Mouse (Mus musculus): ENCODE data around the gene Rbfox2. TPM values are rescaled to one million over a fixed set of nuclear protein-coding genes. Genes with fewer than 3 reads are reported as not detected.
A peak's percentile ranks its signal among the peaks of the same experiment; 100 is the strongest.

Gene Rbfox2
- total RNA-seq, 2 experiments from 2014 or later = 48.2 to 78.6 TPM

DNA sequence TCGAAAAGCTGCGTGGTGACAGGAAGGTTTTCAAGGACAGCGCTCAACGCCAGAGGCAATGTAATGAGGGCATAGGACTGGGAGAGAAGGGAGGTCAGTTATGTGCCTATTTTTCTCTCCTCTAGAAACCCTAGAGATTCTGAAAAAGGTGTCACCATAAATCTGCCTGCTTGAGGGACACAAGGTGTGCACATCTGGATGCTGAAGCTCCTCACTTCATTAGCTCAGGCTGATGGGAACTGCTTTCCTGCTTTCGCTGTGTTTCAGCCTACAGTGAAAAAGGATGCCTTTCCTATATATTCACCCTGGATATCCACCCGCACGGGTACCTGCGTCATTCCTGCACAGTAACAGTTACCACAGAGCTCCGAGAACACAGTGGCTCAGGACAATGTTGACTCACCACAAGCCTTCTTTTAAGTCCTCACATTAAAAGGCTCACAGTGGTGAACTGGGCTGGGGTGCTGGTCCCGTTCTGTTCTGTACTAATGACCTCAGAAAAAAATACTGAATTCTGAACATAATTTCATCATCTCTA, 152.5 kb downstream of the Rbfox2 start:
- intact Hi-C loops (cut with DNase I) = loop anchor here (5.0 kb wide), 3 partner anchors 42 to 203 kb away; no protein-coding TSS in a partner anchor
- H3K27ac ChIP-seq = peak overlapping the region; percentile 88
- H3K4me3 ChIP-seq = peak overlapping the region; percentile 72
- TF ChIP-seq CTCF (IDR thresholded peaks at IDR 0.05) = no peak
- no peak for DNase-seq

DNA sequence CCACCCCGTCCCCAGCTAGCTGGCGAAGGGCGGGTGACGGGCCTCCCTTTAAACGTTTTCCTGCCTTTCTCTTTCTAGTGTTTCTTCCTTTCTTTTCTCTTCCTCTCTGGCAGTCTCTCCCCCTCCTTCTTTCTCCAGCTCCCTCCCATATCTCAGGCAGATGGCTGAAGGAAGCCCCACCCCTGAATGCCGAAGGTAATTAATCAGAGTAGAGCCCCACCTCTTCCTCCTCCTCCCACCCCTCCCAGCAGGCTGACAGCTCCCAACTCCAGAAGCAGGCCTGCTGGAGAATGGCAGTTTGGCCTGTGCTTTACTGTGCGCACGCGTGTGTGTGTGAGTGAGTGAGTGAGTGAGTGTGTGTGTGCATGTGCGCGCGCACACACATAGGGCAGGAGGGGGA, 153.2 kb downstream of the Rbfox2 start:
- Histone ChIP-seq H3K27ac (peak overlapping the region; percentile 88), H3K4me3 (peak overlapping the region; percentile 72)
- intact Hi-C loops (cut with DNase I) = loop anchor here (5.0 kb wide), 3 partner anchors 41 to 204 kb away; no protein-coding TSS in a partner anchor
- DNase-seq = peak; percentile 79
- TF ChIP-seq CTCF (IDR thresholded peaks at IDR 0.05) = no peak

- Histone ChIP-seq H3K27ac (peak overlapping the region; percentile 88), H3K4me3 (peak overlapping the region; percentile 72)
- TF ChIP-seq CTCF (IDR thresholded peaks at IDR 0.05) = no peak
- intact Hi-C loops (cut with DNase I) = loop anchor here (5.0 kb wide), 3 partner anchors 41 to 204 kb away; no protein-coding TSS in a partner anchor
- DNase-seq = no peak
Measured at GRCm38 (mm10) chr15:77153088-77153546, 153.7 kb downstream of the Rbfox2 start.

DNA sequence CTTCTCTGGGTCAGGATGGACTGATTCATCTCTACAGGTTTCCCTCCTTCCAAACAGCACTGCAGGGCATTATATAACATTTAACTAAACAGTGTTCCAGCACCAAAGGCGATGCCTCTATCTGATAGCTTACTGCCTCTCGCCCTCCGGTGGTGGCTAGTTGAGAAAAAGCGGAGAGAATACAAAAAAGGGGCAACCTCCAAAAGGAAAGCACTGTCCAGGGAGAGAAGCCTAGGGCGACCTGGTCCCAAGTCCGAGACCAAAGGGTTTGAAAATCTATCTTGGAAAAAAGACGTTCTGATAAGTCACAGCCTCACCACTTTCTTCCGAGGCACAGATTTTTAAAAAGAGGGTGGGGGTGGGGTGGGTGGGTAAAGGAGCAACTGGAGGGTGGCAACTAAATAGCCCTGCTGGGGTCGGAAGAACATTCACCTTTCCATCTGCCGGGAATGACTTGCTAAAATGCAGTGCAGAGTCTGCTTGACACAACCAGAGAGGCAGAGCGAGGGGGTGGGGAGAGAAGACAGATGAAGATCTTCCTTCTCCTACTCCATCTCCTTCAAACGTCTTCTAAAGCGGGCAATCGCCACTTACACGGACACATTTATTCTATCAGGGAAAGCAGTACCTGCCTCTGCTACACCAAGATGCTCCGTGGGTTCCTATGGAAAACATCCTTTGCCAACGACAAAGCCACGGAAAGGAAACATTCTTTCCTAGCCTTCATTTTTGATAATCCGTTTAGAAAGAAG, 154.3 kb downstream of the Rbfox2 start:
- Histone ChIP-seq H3K4me3 (peak overlapping the region; percentile 72), H3K27ac (peak overlapping the region; percentile 88)
- peak; percentile 28; the same call in 1 of the 2 replicates for TF ChIP-seq CTCF (IDR thresholded peaks at IDR 0.05)
- intact Hi-C loops (cut with DNase I) = loop anchor here (5.0 kb wide), 3 partner anchors 40 to 205 kb away; no protein-coding TSS in a partner anchor
- no peak for DNase-seq

DNA sequence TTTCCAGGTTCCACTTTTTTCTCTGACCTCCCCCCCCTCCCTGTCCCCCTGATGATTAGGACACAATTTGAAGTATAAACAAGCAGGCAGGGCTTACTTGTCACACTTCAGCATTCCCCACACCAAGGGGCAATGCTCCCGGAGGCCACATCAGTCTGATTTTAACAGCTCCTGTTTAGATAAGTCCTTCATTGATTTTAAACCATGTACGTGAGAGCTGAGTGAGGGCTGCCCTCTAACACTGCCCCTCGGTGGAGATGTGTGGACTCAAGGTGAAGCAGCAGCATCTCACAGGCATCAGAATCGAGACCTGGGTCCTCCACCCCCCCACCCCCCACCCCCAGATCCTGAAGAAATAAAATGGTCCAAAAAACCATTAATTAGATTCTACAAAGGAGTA, 155.0 kb downstream of the Rbfox2 start:
- Histone ChIP-seq H3K27ac (peak overlapping the region; percentile 88), H3K4me3 (peak overlapping the region; percentile 72)
- TF ChIP-seq CTCF (IDR thresholded peaks at IDR 0.05) = no peak
- DNase-seq = no peak
- intact Hi-C loops (cut with DNase I) = loop anchor here (5.0 kb wide), 3 partner anchors 40 to 205 kb away; no protein-coding TSS in a partner anchor

GRCm38 (mm10) chr15:77151178-77151577, 155.6 kb downstream of the Rbfox2 start:
- no peak for TF ChIP-seq CTCF (IDR thresholded peaks at IDR 0.05)
- Histone ChIP-seq H3K27ac (peak overlapping the region; percentile 88), H3K4me3 (peak overlapping the region; percentile 72)
- intact Hi-C loops (cut with DNase I) = loop anchor here (5.0 kb wide), 3 partner anchors 39 to 206 kb away; no protein-coding TSS in a partner anchor
- no peak for DNase-seq

GRCm38 (mm10) chr15:77150424-77150841, 156.4 kb downstream of the Rbfox2 start:
- peak overlapping the region; percentile 88 for H3K27ac ChIP-seq
- intact Hi-C loops (cut with DNase I) = loop anchor here (5.0 kb wide), 3 partner anchors 38 to 207 kb away; no protein-coding TSS in a partner anchor
- peak; percentile 71 for DNase-seq
- no peak for TF ChIP-seq CTCF (IDR thresholded peaks at IDR 0.05)
- H3K4me3 ChIP-seq = peak overlapping the region; percentile 72

GRCm38 (mm10) chr15:77150000-77150399, 156.8 kb downstream of the Rbfox2 start:
- peak overlapping the region; percentile 72 for H3K4me3 ChIP-seq
- intact Hi-C loops (cut with DNase I) = loop anchor here (5.0 kb wide), 3 partner anchors 38 to 207 kb away; no protein-coding TSS in a partner anchor
- H3K27ac ChIP-seq = peak overlapping the region; percentile 88
- DNase-seq = no peak
- TF ChIP-seq CTCF (IDR thresholded peaks at IDR 0.05) = no peak

DNA sequence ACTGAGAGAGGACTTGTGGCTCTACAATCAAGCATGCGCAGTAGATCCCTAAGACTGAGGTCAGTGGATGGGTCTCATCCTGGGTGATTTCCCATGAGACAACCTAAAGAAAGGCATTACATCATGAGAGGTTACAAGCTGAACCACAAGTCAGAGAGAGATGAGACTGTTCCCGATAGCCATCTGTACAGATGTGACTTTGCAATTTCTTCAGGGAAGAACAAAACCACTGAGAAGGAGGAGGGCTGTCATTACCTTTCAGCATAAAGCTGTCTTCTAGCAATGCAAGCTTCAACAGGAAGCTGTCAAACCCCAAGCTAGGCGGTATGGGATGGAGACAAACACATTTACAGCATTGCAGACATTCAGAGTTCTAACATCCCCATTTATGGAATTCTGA, 157.3 kb downstream of the Rbfox2 start:
- intact Hi-C loops (cut with DNase I) = no loop called here

GRCm38 (mm10) chr15:77146942-77147341, 159.9 kb downstream of the Rbfox2 start:
- Histone ChIP-seq H3K27ac (no peak overlapping the region), H3K4me3 (no peak overlapping the region)
- TF ChIP-seq CTCF (IDR thresholded peaks at IDR 0.05) = no peak
- no peak for DNase-seq
- intact Hi-C loops (cut with DNase I) = no loop called here

More for the DNA sequence above, 157.3 kb downstream of the Rbfox2 start:
- Histone ChIP-seq H3K27ac (peak overlapping the region; percentile 88), H3K4me3 (peak overlapping the region; percentile 72)
- no peak for DNase-seq
- no peak for TF ChIP-seq CTCF (IDR thresholded peaks at IDR 0.05)

GRCm38 (mm10) chr15:77144960-77145359, 161.8 kb downstream of the Rbfox2 start:
- DNase-seq = no peak
- H3K4me3 ChIP-seq = no peak overlapping the region
- H3K27ac ChIP-seq = peak overlapping the region; percentile 41
- intact Hi-C loops (cut with DNase I) = no loop called here
- no peak for TF ChIP-seq CTCF (IDR thresholded peaks at IDR 0.05)

DNA sequence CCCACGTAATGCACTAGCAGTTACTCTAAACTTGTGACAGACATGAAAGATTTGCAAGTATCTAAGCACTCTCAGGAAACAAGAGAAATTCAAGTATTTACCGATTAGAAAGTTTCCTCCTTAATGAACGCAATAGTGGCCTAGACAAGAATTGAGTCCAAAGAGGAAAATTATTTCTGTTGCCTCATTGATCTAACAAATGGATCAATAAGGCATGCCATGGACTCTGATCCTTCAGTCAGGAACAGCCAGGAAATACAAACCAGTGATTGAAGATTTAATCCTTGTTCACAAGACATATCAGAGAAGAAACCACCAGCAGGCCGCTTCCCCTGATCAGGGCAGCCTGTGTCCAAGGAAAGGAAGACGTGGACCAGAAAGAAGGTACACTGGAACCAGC, 164.0 kb downstream of the Rbfox2 start:
- TF ChIP-seq CTCF (IDR thresholded peaks at IDR 0.05) = no peak
- intact Hi-C loops (cut with DNase I) = no loop called here
- DNase-seq = no peak
- Histone ChIP-seq H3K27ac (peak overlapping the region; percentile 56; the same call in 1 of the 2 replicates), H3K4me3 (no peak overlapping the region)

- intact Hi-C loops (cut with DNase I) = no loop called here
- peak overlapping the region; percentile 56 for H3K27ac ChIP-seq
- no peak for TF ChIP-seq CTCF (IDR thresholded peaks at IDR 0.05)
- no peak for DNase-seq
- no peak overlapping the region for H3K4me3 ChIP-seq
Measured at GRCm38 (mm10) chr15:77142352-77142751, 164.5 kb downstream of the Rbfox2 start.

Measured in gastrocnemius, adult 2 months (tissue).